Mouse (Mus musculus) urinary bladder, adult 18-20 months (tissue): ENCODE results near the gene Morn5.

ENCODE experiments used
- DNase-seq, 2 experiments: peaks; one replicate each; pipeline ENCODE4 v3.0.0; 2022; ENCODE audit warnings: low spot score in 2 of 2, mixed read lengths in 2 of 2

Morn5 gene

GRCm38 (mm10) chr2:36048748-36049566 is at the start of gene Morn5, which contains the start of gene Ndufa8:
TSS of gene Morn5 (plus strand) at chr2:36049458.
TSS of gene Ndufa8 (minus strand) at chr2:36049406.
- peak; percentile 97 to 98 for DNase-seq

- no peak for DNase-seq
Observed at GRCm38 (mm10) chr2:36000390-36000789, 48.9 kb upstream of the Morn5 start.

GRCm38 (mm10) chr2:36002188-36002587 is 47.1 kb upstream of the Morn5 start:
- DNase-seq = no peak

GRCm38 (mm10) chr2:36008071-36008470 is 41.2 kb upstream of the Morn5 start:
- peak in 1 of 2 experiments; percentile 23 for DNase-seq

GRCm38 (mm10) chr2:36009386-36009785 is 39.9 kb upstream of the Morn5 start:
- DNase-seq = peak in 1 of 2 experiments; percentile 47

- no peak for DNase-seq
Observed at GRCm38 (mm10) chr2:36010579-36010978, 38.7 kb upstream of the Morn5 start.

- DNase-seq = no peak
Observed at GRCm38 (mm10) chr2:36011331-36011825, 37.9 kb upstream of the Morn5 start.

DNA sequence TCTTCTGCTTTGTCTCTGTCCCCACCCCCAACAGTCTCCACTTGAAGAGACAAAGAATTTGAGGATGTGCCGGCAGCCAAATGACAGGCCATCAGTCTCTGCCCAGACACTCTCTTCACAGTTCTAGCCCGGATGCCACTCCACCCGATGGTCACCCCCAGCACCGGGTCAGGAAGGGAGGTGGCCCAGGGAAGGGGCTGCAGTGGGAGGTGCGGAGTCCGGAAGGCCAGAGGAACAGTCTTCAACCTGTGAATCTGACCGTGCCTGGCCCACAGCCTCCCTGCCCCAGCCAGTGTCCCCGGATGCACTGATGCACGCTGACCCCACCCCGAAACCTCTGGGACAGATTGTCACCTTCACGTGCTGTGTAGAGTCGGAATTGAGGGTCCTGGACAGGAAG is 36.2 kb upstream of the Morn5 start:
- DNase-seq = no peak

DNA sequence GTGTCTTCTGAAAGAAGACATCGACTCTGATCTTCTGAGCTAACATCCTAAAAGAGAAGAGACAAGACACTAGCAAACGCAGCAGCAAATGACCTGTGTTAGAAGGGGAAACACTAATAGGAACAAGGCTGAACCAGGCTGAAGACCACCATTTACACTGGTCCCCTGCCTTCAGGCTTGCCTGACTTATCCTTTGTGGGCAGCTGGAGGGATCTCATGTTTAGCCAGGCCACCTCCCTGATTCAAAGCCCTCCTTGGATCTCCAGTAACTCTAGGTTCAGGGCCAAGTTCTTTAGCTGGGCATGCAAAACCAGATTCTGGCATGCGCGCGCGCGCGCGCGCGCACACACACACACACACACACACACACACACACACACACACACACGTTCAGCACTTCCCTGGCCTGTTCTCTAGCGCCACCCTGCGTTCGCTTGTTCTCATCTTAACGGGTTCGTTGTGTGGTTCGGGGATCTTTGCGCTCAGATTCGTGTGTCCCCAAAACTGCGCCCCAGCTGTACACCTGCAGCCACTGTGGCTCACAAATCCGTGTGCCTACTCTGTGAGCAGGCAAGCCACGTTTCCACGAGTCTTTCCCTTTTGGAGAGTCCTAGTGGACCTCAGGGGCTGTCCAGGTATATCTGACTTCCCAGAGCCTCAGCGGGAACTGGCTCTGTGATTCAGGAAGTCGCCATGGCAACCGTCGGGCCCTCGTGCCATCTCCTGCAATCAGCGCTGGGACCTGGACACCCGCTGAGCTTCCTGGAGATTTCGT is 27.7 kb upstream of the Morn5 start:
- DNase-seq = peak in 1 of 2 experiments; percentile 51

DNA sequence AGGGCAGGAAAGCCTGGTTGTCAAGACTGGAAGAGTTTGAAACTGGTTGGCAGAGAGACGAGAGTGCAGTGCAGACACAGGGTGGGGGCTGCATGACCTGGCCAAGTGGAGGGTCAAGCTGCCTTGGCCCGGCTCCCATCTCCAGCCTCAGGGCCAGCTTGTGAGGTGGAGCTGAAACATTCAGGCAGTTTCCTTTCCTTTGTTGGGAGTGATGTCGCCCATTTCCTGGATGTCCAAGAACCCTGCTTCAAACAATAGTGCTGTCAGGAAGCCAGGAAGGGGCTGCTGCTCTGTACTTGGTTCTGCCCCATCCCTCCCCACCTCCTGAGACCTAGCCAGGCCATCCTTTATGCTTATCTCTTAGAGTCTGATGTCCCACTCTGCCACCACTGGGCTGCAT is 26.0 kb upstream of the Morn5 start:
- DNase-seq = no peak

DNA sequence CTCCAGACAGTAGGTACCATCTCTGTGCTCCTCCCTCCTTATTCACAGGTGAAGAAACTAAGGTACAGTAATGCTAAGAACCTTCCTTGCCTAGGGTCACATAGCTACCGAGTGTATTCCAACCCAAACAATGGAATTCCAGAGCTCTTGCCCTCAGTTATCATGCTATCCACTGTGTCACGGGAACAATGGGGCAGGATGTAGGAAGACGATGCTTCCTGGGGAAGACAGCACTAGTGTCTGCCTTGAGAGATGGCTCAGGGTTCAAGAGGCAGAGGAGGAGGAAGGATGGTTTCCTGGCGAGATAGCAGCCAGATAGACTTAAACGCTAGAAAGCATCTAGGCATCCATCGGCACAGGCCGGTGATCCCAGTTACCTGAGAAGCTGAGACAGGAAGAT is 16.4 kb upstream of the Morn5 start:
- no peak for DNase-seq

- no peak for DNase-seq
Observed at GRCm38 (mm10) chr2:36033966-36034365, 15.3 kb upstream of the Morn5 start.

GRCm38 (mm10) chr2:36034898-36035297 is 14.4 kb upstream of the Morn5 start:
- no peak for DNase-seq

- no peak for DNase-seq
Observed at GRCm38 (mm10) chr2:36035413-36036081, 13.7 kb upstream of the Morn5 start.

GRCm38 (mm10) chr2:36039297-36039985 is 9.8 kb upstream of the Morn5 start:
- DNase-seq = peak in 1 of 2 experiments; percentile 14

DNA sequence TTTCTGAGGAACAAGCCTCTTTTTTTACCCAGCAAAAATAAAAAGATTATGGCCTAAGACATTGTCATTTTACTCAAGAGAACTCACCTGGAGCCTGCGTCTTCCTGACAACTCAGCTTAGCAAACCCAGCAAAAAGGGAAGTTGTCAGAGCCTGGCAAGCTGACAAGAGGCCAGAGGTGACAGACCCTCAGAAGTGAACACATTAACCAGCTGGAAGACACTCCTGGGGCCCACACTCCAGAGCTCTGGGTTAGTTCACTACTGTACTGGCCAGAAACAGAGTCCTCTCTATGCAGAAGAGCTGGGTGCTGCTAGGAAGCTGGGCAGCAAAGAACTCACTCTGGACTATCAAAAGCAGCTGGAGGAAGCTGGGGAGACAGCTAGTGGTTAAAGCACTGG is 8.4 kb upstream of the Morn5 start:
- DNase-seq = no peak

DNA sequence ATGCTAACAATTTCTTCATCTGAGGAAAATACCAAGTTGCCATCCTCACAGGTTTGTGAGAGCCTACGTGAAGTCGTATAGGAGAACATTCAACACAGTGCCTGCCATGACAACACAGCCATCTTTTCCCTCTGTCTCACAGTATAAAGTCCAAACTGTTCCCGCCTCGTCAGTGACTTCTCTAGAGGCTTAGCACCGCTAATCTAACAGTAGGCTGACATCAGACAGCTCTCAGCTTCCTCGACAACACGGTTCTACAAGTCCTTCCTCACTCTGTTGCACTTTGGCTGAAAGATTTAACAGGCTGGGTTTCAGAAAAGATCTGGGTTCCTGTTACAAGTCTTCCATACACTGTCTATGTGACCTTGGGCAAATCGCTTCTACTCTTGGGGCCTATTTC is 1.1 kb upstream of the Morn5 start:
- DNase-seq = no peak

GRCm38 (mm10) chr2:36049567-36049954 is 303 bp downstream of the Morn5 start:
- DNase-seq = no peak

DNA sequence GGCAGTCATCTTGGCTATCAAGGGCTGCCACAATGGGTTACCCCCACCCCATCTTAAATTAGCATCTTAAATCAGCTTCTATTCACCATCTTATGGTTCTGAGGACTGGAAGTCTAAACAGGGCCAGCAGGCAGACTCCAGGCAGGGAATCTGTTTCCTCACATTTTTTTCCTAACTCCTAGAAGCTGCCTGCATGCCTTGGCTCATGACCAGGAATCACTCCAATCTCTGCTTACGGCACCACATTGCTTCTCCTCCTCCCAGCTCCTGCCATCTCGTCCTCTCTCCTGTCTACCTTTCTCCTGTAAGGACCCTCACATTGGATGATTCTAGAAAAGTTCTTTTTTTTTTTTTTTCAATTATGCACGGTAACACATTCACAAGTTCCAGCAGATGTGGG is 4.0 kb downstream of the Morn5 start:
- no peak for DNase-seq

DNA sequence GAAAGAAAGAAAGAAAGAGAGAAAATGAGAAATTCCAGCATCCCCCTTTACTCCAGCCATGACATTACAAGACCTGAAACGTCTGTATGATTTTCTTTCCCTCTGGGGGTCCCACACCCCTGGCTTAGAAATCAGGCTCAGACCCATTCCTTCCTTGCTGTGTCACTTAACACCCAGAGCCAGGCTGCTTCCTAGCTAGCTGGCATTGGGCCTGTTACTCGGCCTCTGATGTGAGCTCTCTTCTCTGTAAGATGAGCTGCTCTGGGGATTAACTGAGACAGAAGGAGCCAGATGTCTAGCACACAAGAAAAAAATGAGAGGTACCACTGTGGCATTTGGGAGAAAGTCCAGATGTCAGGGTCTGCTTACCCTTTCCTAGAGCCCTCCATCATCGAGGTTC is 7.0 kb downstream of the Morn5 start:
- no peak for DNase-seq

- DNase-seq = no peak
Observed at GRCm38 (mm10) chr2:36061409-36061808, 12.2 kb downstream of the Morn5 start.

- DNase-seq = no peak
Observed at GRCm38 (mm10) chr2:36067132-36067531, 17.9 kb downstream of the Morn5 start.
